Mouse (Mus musculus): Measurements from ENCODE around the gene Tfip11.
A peak's percentile ranks its signal among the peaks of the same experiment; 100 is the strongest.
"Not testable (repeated sequence)": the region's sequence is repeated elsewhere in the genome, so short reads cannot be mapped to it uniquely, and the experiment has no call there.

Gene Tfip11

GRCm38 (mm10) chr5:112290536-112290880, 35.6 kb upstream of the Tfip11 start:
- DNase-seq, result no peak

GRCm38 (mm10) chr5:112291866-112292265, 34.3 kb upstream of the Tfip11 start:
- no peak for DNase-seq

GRCm38 (mm10) chr5:112292343-112292980, 33.7 kb upstream of the Tfip11 start:
- DNase-seq, result no peak

GRCm38 (mm10) chr5:112293800-112294199, 32.4 kb upstream of the Tfip11 start:
- DNase-seq, result no peak

GRCm38 (mm10) chr5:112294696-112295095, 31.5 kb upstream of the Tfip11 start:
- no peak for DNase-seq

- no peak for DNase-seq
Observed at GRCm38 (mm10) chr5:112295162-112295561, 31.0 kb upstream of the Tfip11 start.

- DNase-seq, result no peak
Observed at GRCm38 (mm10) chr5:112295564-112295963, 30.6 kb upstream of the Tfip11 start.

GRCm38 (mm10) chr5:112296404-112297181, 29.6 kb upstream of the Tfip11 start:
- no peak for DNase-seq

GRCm38 (mm10) chr5:112297257-112297656, 28.9 kb upstream of the Tfip11 start:
- DNase-seq, result no peak

- peak; percentile 71 for DNase-seq
Observed at GRCm38 (mm10) chr5:112298226-112298988, 27.8 kb upstream of the Tfip11 start.

GRCm38 (mm10) chr5:112299399-112299798, 26.8 kb upstream of the Tfip11 start:
- no peak for DNase-seq

GRCm38 (mm10) chr5:112300112-112300511, 26.0 kb upstream of the Tfip11 start:
- no peak for DNase-seq

- no peak for DNase-seq
Observed at GRCm38 (mm10) chr5:112300721-112301308, 25.3 kb upstream of the Tfip11 start.

- DNase-seq, result no peak
Observed at GRCm38 (mm10) chr5:112301694-112302093, 24.5 kb upstream of the Tfip11 start.

GRCm38 (mm10) chr5:112302310-112302709, 23.8 kb upstream of the Tfip11 start:
- no peak for DNase-seq

- no peak for DNase-seq
Observed at GRCm38 (mm10) chr5:112305842-112306241, 20.3 kb upstream of the Tfip11 start.

GRCm38 (mm10) chr5:112313222-112313885, 12.8 kb upstream of the Tfip11 start:
- no peak for DNase-seq

- no peak for DNase-seq
Observed at GRCm38 (mm10) chr5:112316468-112316867, 9.7 kb upstream of the Tfip11 start.

- DNase-seq, result peak; percentile 77
Observed at GRCm38 (mm10) chr5:112317328-112317727, 8.8 kb upstream of the Tfip11 start.

- DNase-seq, result not testable (repeated sequence)
Observed at GRCm38 (mm10) chr5:112319343-112319742, 6.8 kb upstream of the Tfip11 start.

GRCm38 (mm10) chr5:112320379-112320778, 5.8 kb upstream of the Tfip11 start:
- no peak for DNase-seq

- no peak for DNase-seq
Observed at GRCm38 (mm10) chr5:112320936-112321335, 5.2 kb upstream of the Tfip11 start.

GRCm38 (mm10) chr5:112321376-112321775, 4.8 kb upstream of the Tfip11 start:
- DNase-seq, result no peak

Data from lung, postnatal 36 days (tissue).